Mouse (Mus musculus) kidney, adult 2 months (tissue): ENCODE measurements at regions not wholly inside any gene's neighbourhood (a gene's known extent, or its start where the extent isn't known, plus 50 kb on each side); places are given as distances from the start of the nearest gene placed in this dataset.

Experiments used
- DNase-seq: peaks from one replicate; pipeline ENCODE4 v3.0.0; 2021
- H3K27ac ChIP-seq: fragments of 200-500 bp; 2 replicates; pipeline ENCODE4 v1.5.1; 2012; ENCODE audit warnings: low read depth, low read length, control low read depth, inconsistent platforms; ENCODE audit not compliant: insufficient read depth
- H3K27me3 ChIP-seq: fragments of 200-500 bp; replicated peaks from 2 replicates; pipeline ENCODE4 v1.6.1; 2012; ENCODE audit warnings: mild to moderate bottlenecking, moderate library complexity, low read length, inconsistent platforms; ENCODE audit not compliant: control insufficient read depth, insufficient read depth
- H3K36me3 ChIP-seq: fragments of 200-500 bp; 2 replicates; pipeline ENCODE4 v1.6.1; 2012; ENCODE audit warnings: mild to moderate bottlenecking, moderate library complexity, low read length, inconsistent platforms; ENCODE audit not compliant: control insufficient read depth, insufficient read depth
- H3K4me1 ChIP-seq: fragments of 200-500 bp; 2 replicates; pipeline ENCODE4 v1.6.1; 2011; ENCODE audit warnings: low read length; ENCODE audit not compliant: control insufficient read depth, insufficient read depth
- H3K4me3 ChIP-seq: fragments of 200-500 bp; 2 replicates; pipeline ENCODE4 v1.5.1; 2011; ENCODE audit warnings: mild to moderate bottlenecking, low read depth, low read length, control low read depth; ENCODE audit not compliant: insufficient read depth
- CTCF ChIP-seq: fragments of 200-500 bp; conservative IDR thresholded peaks from 2 replicates; pipeline ENCODE4 v1.5.1; 2011; ENCODE audit warnings: low read depth, mild to moderate bottlenecking, control low read depth, low read length, moderate library complexity, mixed read lengths; ENCODE audit not compliant: insufficient read depth, insufficient read length
- POLR2A ChIP-seq: fragments of 200-500 bp; IDR thresholded peaks from one replicate; pipeline ENCODE4 v1.6.1; 2011; ENCODE audit warnings: low read depth, low read length, control low read depth
- WGBS: fragments of 180-500 bp; shearing (Covaris S2); methylation state at CpG from one replicate; pipeline ENCODE4 v1.1.7; 2018; 5-methylcytosine and 5-hydroxymethylcytosine counted together

- H3K27me3 ChIP-seq, result no peaks in the 10 kb centered on the region
- no peaks in the 10 kb centered on the region for H3K36me3 ChIP-seq
- no peak overlapping the region for H3K27ac ChIP-seq
- no peak for DNase-seq
- TF ChIP-seq POLR2A (no peak), CTCF (no peak)
- WGBS, result 89% methylated on average over 5 of the region's 5 CpGs
- no peak overlapping the region for H3K4me3 ChIP-seq
- no peaks in the 10 kb centered on the region for H3K4me1 ChIP-seq
These were observed 1103.3 kb upstream of the Tenm3 start for GRCm38 (mm10) chr8:49946919-49947612.

GRCm38 (mm10) chr8:49932124-49932523 is 1088.4 kb upstream of the Tenm3 start:
- Histone ChIP-seq H3K27ac (no peak overlapping the region), H3K4me3 (no peak overlapping the region), H3K4me1 (no peaks in the 10 kb centered on the region), H3K27me3 (no peaks in the 10 kb centered on the region), H3K36me3 (no peaks in the 10 kb centered on the region)
- TF ChIP-seq POLR2A (no peak), CTCF (no peak)
- 83% methylated on average over 6 of the region's 6 CpGs for WGBS
- DNase-seq, result no peak

GRCm38 (mm10) chr8:49926402-49927172 is 1082.8 kb upstream of the Tenm3 start:
- TF ChIP-seq CTCF, result no peak
- TF ChIP-seq POLR2A, result no peak
- Histone ChIP-seq H3K4me1 (no peaks in the 10 kb centered on the region), H3K27ac (no peak overlapping the region)

GRCm38 (mm10) chr8:49905099-49905498 is 1061.3 kb upstream of the Tenm3 start:
- no peaks in the 10 kb centered on the region for H3K27me3 ChIP-seq
- TF ChIP-seq CTCF, result no peak
- no peak for TF ChIP-seq POLR2A
- H3K27ac ChIP-seq, result no peak overlapping the region
- H3K4me1 ChIP-seq, result peaks cover 3% of the 10 kb centered on the region; the same call in 1 of the 2 replicates
- H3K4me3 ChIP-seq, result no peak overlapping the region
- H3K36me3 ChIP-seq, result no peaks in the 10 kb centered on the region
- no peak for DNase-seq

More at GRCm38 (mm10) chr8:49926402-49927172, 1082.8 kb upstream of the Tenm3 start:
- no peak for DNase-seq
- Histone ChIP-seq H3K27me3 (no peaks in the 10 kb centered on the region), H3K4me3 (no peak overlapping the region), H3K36me3 (no peaks in the 10 kb centered on the region)
- 40% methylated on average over 9 of the region's 9 CpGs for WGBS

GRCm38 (mm10) chr8:49902032-49902431 is 1058.3 kb upstream of the Tenm3 start:
- 13% methylated on average over 6 of the region's 6 CpGs for WGBS
- no peaks in the 10 kb centered on the region for H3K36me3 ChIP-seq
- no peak overlapping the region for H3K27ac ChIP-seq
- H3K4me1 ChIP-seq, result peaks cover 3% of the 10 kb centered on the region; the same call in 1 of the 2 replicates
- TF ChIP-seq CTCF (no peak), POLR2A (no peak)
- no peak for DNase-seq
- H3K4me3 ChIP-seq, result no peak overlapping the region
- H3K27me3 ChIP-seq, result no peaks in the 10 kb centered on the region

GRCm38 (mm10) chr8:49901601-49902000 is 1057.8 kb upstream of the Tenm3 start:
- no peak overlapping the region for H3K27ac ChIP-seq

More at GRCm38 (mm10) chr8:49901601-49902000, 1057.8 kb upstream of the Tenm3 start:
- Histone ChIP-seq H3K27me3 (no peaks in the 10 kb centered on the region), H3K36me3 (no peaks in the 10 kb centered on the region), H3K4me3 (no peak overlapping the region), H3K4me1 (peaks cover 3% of the 10 kb centered on the region; the same call in 1 of the 2 replicates)
- DNase-seq, result peak; percentile 12
- WGBS, result 12% methylated on average over 9 of the region's 9 CpGs
- TF ChIP-seq POLR2A (no peak), CTCF (no peak)
